Mouse (Mus musculus): ENCODE results near the gene Hivep3. TPM values are rescaled to one million over a fixed set of nuclear protein-coding genes. Genes with fewer than 3 reads are reported as not detected.

Hivep3 gene
- polyA plus RNA-seq, 1 experiment from 2014 or later: 6.0 TPM

DNA sequence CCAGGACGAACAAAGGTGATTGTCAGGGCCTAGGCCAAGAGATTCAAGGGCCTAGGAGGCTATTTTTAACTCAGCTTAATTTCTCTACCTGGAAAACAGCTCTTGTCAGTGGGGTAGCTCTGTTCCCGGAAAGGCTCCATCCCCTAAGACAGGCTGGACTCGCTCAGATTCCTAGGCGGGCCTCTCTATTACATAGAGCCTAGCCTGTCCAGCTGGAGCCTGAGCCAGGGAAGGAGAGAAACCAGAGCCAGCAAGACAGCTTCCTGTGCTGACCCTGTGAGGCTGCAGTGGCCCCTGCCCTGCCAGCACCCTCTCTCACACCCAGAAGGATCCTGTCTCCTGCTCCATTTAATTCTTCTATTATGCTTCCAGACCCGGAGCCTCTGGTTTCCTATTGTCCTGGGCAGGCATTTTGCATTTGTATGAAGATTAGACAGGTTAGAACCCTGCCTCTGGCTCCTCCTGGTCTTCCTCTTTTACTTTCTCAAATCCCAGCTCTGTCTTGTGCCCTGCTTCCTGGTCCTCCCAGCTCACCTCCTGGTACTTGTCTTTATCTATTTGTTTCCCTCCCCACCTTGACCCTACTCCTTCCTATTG lies 425.2 kb downstream of the Hivep3 start:
- peaks cover 12% of the 10 kb centered on the region for H3K4me1 ChIP-seq (replicated peaks; ENCODE audit: control insufficient read depth, insufficient read depth)
- DNase-seq (ENCODE audit: low spot score) (no peak), ATAC-seq (ENCODE audit: low FRiP score, low TSS enrichment) (no peak)
- H3K9ac ChIP-seq (ENCODE audit: low read length): no peak overlapping the region
- 38% methylated on average over 5 of the region's 5 CpGs for WGBS
- H3K27me3 ChIP-seq (ENCODE audit: control insufficient read depth, insufficient read depth, low read length): no peaks in the 10 kb centered on the region
- H3K4me2 ChIP-seq (replicated peaks; ENCODE audit: low read depth): no peak overlapping the region
- H3K36me3 ChIP-seq (ENCODE audit: control insufficient read depth, insufficient read depth, low read length): no peaks in the 10 kb centered on the region
- peak overlapping the region; percentile 13; the same call in 1 of the 2 replicates for H3K27ac ChIP-seq (replicated peaks)
- H3K9me3 ChIP-seq (ENCODE audit: control insufficient read depth, low read length): no peaks in the 10 kb centered on the region
- TF ChIP-seq CTCF (IDR thresholded peaks at IDR 0.05; ENCODE audit: low read depth) (no peak), EP300 (optimal IDR thresholded peaks at IDR 0.05) (no peak)
- H3K4me3 ChIP-seq (ENCODE audit: low read depth, low read length): no peak overlapping the region

DNA sequence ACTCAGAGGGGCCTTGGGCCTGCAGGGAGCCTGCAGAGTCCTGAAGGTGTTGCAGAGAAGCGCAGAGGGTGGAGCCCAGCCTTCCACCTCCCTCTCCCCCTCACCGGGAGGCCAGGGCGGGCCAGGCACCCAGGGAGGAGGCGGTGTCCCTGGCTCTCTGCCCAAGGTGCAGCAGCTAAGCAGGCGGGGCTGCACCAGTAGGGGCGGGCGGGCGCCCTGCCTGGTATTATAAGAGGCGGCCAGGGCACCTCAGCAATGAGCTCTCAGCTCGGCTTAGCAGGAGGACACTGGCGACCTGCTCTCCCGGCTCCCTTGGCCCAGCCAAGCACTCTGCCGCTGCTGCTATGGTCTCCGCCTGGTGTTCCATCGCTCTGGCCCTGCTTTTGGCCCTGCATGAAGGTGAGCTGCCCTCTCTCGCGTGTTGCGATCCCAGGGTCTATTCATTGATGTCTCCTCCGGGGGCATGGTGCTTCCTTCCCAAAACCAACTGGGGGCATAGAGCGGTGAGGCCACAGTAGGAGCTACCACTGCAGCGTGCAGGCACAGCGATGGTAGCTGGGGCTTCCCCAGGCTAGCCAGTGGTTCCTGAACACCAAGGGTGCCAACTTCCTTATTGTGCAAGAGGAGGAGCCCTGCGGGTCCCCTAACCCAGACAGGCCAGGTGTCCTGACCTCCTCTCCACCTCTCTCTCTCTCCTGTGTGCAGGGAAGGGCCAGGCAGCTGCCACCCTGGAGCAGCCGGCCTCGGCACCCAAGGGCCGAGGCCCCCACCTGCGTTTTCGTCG lies 427.8 kb downstream of the Hivep3 start, which contains the start of gene Edn2:
Edn2 (plus strand) TSS at position 41 of the 784 bp plus-strand sequence.
- peak within 1 kb of the TSS; percentile 45; the same call in 1 of the 2 replicates for H3K9ac ChIP-seq (ENCODE audit: low read length)
- DNase-seq (ENCODE audit: low spot score): peak; percentile 96
- TF ChIP-seq EP300 (optimal IDR thresholded peaks at IDR 0.05) (no peak), CTCF (IDR thresholded peaks at IDR 0.05; ENCODE audit: low read depth) (peak; percentile 44)

DNA sequence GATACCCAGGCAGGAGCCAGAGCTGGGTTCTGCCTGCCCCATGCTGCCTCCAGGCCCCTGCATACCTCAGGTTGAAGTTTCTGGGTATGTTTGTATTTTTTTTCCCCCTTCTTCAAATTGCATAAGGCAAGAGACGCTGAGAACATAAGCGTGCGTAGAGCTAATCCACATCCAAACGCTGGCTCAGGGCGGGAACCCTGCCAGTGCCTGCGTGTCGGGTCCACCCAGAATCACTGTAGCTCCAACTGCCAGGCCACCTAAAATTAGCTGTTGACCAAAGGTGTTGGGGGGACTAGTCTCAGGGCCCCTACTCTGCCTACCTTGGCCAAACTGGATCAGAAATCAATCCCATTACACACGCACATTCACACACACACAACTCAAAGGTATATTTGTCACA lies 429.0 kb downstream of the Hivep3 start:
- Histone ChIP-seq H3K9ac (ENCODE audit: low read length) (no peak overlapping the region), H3K4me3 (ENCODE audit: low read depth, low read length) (no peak overlapping the region), H3K4me1 (replicated peaks; ENCODE audit: control insufficient read depth, insufficient read depth) (peaks cover 12% of the 10 kb centered on the region), H3K9me3 (ENCODE audit: control insufficient read depth, low read length) (no peaks in the 10 kb centered on the region), H3K36me3 (ENCODE audit: control insufficient read depth, insufficient read depth, low read length) (no peaks in the 10 kb centered on the region; the same call in 1 of the 2 replicates), H3K27me3 (ENCODE audit: control insufficient read depth, insufficient read depth, low read length) (no peaks in the 10 kb centered on the region), H3K27ac (replicated peaks) (no peak overlapping the region; the same call in 1 of the 2 replicates), H3K4me2 (replicated peaks; ENCODE audit: low read depth) (no peak overlapping the region; the same call in 1 of the 2 replicates)
- ATAC-seq (ENCODE audit: low FRiP score, low TSS enrichment): no peak
- DNase-seq (ENCODE audit: low spot score): peak; percentile 40
- TF ChIP-seq CTCF (IDR thresholded peaks at IDR 0.05; ENCODE audit: low read depth) (no peak), EP300 (optimal IDR thresholded peaks at IDR 0.05) (no peak)
- 34% methylated on average over 8 of the region's 8 CpGs for WGBS

More for the DNA sequence above, 427.8 kb downstream of the Hivep3 start, which contains the start of gene Edn2:
- no peaks in the 10 kb centered on the region for H3K27me3 ChIP-seq (ENCODE audit: control insufficient read depth, insufficient read depth, low read length)
- H3K4me3 ChIP-seq (ENCODE audit: low read depth, low read length): peak within 1 kb of the TSS; percentile 12; the same call in 1 of the 2 replicates
- WGBS: 32% methylated on average over 29 of the region's 29 CpGs
- ATAC-seq (ENCODE audit: low FRiP score, low TSS enrichment): peak; percentile 95
- H3K4me2 ChIP-seq (replicated peaks; ENCODE audit: low read depth): peak within 1 kb of the TSS; percentile 49
- peaks cover 12% of the 10 kb centered on the region for H3K4me1 ChIP-seq (replicated peaks; ENCODE audit: control insufficient read depth, insufficient read depth)
- H3K36me3 ChIP-seq (ENCODE audit: control insufficient read depth, insufficient read depth, low read length): no peaks in the 10 kb centered on the region; the same call in 1 of the 2 replicates
- H3K27ac ChIP-seq (replicated peaks): peak within 1 kb of the TSS; percentile 45
- no peaks in the 10 kb centered on the region for H3K9me3 ChIP-seq (ENCODE audit: control insufficient read depth, low read length)

DNA sequence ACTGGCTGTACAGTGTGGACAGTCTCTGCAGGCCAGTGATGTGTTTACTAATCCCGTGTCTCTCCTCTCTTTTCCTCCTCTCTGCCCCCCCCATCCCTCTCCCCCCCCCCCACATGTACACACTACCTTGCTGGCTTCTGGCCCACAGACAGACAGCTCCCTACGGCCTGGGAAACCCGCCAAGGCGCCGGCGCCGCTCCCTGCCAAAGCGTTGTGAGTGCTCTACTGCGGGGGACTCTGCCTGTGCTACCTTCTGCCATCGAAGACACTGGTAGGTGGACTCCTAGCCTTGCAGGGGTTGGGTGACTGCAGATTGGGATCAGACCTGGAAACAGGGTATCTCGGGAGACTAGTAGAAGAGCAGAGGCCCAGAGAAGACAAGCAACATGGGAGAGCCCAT lies 429.7 kb downstream of the Hivep3 start:
- H3K9ac ChIP-seq (ENCODE audit: low read length): no peak overlapping the region

DNA sequence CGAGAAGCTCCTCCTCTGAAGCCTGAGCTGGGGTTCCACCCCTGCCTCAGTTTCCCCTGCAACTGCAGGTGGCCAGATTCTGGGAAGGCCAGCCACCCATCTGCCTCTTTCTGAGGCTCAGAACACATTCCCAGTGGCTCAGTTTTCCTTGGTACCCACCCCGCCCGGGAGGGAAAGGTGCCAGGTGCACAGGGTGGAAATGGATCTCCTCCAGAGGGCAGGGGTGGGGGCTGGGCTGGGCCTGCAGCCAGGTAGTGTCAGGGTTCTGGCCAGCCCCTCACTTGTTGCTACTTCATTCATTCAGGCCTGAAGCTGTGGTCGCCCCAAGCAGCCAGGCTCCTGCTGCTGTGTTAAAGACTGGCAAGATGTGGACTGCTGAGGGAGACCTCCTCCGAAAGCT lies 430.7 kb downstream of the Hivep3 start:
- Histone ChIP-seq H3K9ac (ENCODE audit: low read length) (no peak overlapping the region), H3K4me1 (replicated peaks; ENCODE audit: control insufficient read depth, insufficient read depth) (peaks cover 12% of the 10 kb centered on the region), H3K27ac (replicated peaks) (no peak overlapping the region), H3K4me2 (replicated peaks; ENCODE audit: low read depth) (no peak overlapping the region), H3K4me3 (ENCODE audit: low read depth, low read length) (no peak overlapping the region), H3K27me3 (ENCODE audit: control insufficient read depth, insufficient read depth, low read length) (no peaks in the 10 kb centered on the region), H3K9me3 (ENCODE audit: control insufficient read depth, low read length) (no peaks in the 10 kb centered on the region), H3K36me3 (ENCODE audit: control insufficient read depth, insufficient read depth, low read length) (no peaks in the 10 kb centered on the region; the same call in 1 of the 2 replicates)
- 78% methylated on average over 5 of the region's 5 CpGs for WGBS
- TF ChIP-seq EP300 (optimal IDR thresholded peaks at IDR 0.05) (no peak), CTCF (IDR thresholded peaks at IDR 0.05; ENCODE audit: low read depth) (no peak)
- no peak for ATAC-seq (ENCODE audit: low FRiP score, low TSS enrichment)
- DNase-seq (ENCODE audit: low spot score): no peak

More for the DNA sequence above, 429.7 kb downstream of the Hivep3 start:
- Histone ChIP-seq H3K36me3 (ENCODE audit: control insufficient read depth, insufficient read depth, low read length) (no peaks in the 10 kb centered on the region; the same call in 1 of the 2 replicates), H3K4me3 (ENCODE audit: low read depth, low read length) (no peak overlapping the region), H3K4me2 (replicated peaks; ENCODE audit: low read depth) (0 out of 2 replicates have a peak overlapping the region, but pooled peaks have one; percentile 17), H3K9me3 (ENCODE audit: control insufficient read depth, low read length) (no peaks in the 10 kb centered on the region), H3K27ac (replicated peaks) (no peak overlapping the region), H3K27me3 (ENCODE audit: control insufficient read depth, insufficient read depth, low read length) (no peaks in the 10 kb centered on the region), H3K4me1 (replicated peaks; ENCODE audit: control insufficient read depth, insufficient read depth) (peaks cover 12% of the 10 kb centered on the region)
- 16% methylated on average over 11 of the region's 11 CpGs for WGBS
- DNase-seq (ENCODE audit: low spot score) (peak; percentile 81), ATAC-seq (ENCODE audit: low FRiP score, low TSS enrichment) (peak; percentile 10; the same call in 1 of the 2 replicates)
- TF ChIP-seq EP300 (optimal IDR thresholded peaks at IDR 0.05) (no peak), CTCF (IDR thresholded peaks at IDR 0.05; ENCODE audit: low read depth) (no peak)
